Mouse (Mus musculus) ovary, adult 10 weeks (tissue): Measurements from ENCODE around the gene Cdk15. TPM values are rescaled to one million over a fixed set of nuclear protein-coding genes. Genes with fewer than 3 reads are reported as not detected.

Experiments
- polyA plus RNA-seq: library from polyadenylated mRNA; stranded (reverse); fragments of 350-450 nt; fragmentation: Illumina TruSeq; extraction: RNeasy Lipid Tissue Mini Kit (QIAGEN cat#74804); gene quantifications from one replicate; pipeline ENCODE4 v1.2.3, GENCODE M21; 2014

The Cdk15 gene
- not detected for polyA plus RNA-seq

DNA sequence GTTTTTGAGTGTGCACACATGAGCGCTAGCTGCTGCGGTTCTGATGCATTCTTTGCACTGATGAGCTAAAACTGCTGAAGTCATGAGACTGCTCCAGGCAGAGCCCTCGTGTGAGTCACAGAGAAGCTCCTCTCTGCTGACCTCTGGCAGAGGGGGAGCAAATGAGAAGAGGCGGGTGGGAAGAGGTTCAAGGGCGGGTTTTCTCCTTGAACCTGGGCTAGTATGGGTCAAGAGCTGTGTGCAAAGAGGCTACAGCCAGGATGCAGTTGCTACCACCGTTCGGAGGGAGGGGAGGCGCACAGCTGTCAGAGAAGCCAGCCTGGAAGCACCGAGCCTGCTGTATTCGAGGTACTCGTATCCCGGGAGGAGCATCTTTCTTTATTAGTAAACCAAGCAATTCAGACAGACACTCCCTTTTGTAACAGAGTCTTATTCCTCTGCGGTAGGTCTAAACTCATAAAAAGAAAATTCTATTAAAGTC, at the start of gene Cdk15:
Gene Cdk15, plus strand, starts transcription at position 156 of the 481 bp plus-strand sequence.

DNA sequence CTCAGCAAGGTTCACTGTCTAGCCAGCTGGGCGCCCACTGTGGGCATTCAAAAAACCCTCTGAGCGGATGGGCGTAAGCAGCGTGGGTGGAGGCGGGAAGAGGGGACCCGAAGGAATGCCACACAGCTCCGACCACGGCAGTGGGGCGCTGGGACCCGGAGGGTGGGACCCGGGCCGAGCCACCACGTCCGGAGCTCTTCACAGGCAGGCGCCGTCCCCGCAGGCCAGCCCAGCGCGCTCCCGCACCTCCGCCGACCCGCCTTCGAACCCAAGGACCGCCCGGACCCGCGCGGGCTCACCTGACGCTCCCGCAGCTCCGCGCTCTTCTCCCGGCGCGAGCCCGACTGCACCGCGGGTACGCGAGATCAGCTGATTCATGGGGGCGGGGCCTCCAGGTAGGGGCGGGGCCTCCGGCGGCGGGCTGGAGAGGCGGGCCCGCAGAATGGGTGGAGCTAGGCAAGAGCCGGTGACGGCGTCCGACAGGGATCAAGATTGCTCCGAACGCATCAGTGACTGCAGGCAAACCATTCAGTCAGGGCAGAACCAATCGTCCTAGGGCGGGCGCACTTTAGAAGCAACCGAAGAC, 19.8 kb upstream of the Cdk15 start, which contains the start of gene Als2:
Gene Als2, minus strand, starts transcription at position 376 of the 586 bp plus-strand sequence.

Other genes with a start within 250 kb of the Cdk15 start
- gene C2cd6, start 162.0 kb upstream of the Cdk15 start, polyA plus RNA-seq = not detected
- 38.7 TPM for gene Tmem237, start 136.5 kb upstream of the Cdk15 start, polyA plus RNA-seq
- 0.66 TPM for gene Mpp4, start 93.5 kb upstream of the Cdk15 start, polyA plus RNA-seq
- gene Als2, start 19.7 kb upstream of the Cdk15 start, polyA plus RNA-seq = 7.2 TPM
- gene Fzd7, start 225.5 kb downstream of the Cdk15 start, polyA plus RNA-seq = 42.2 TPM